Mouse (Mus musculus) heart, adult 2 months (tissue): ENCODE data around the gene Cdk2ap2.

ENCODE experiments used
- CTCF ChIP-seq: fragments of 200-600 bp; IDR thresholded peaks from 2 replicates; pipeline ENCODE4 v1.8.1; 2022; ENCODE audit warnings: antibody characterized with exemption, mild to moderate bottlenecking, moderate library complexity
- EP300 ChIP-seq: fragments of 200-500 bp; IDR thresholded peaks from 2 replicates; pipeline ENCODE4 v1.6.1; 2011; ENCODE audit warnings: low read depth, low read length, control low read depth; ENCODE audit not compliant: insufficient read depth
- POLR2A ChIP-seq: fragments of 200-500 bp; IDR thresholded peaks from 2 replicates; pipeline ENCODE4 v1.6.1; 2011; ENCODE audit warnings: mild to moderate bottlenecking, low read depth, low read length, control low read depth; ENCODE audit not compliant: insufficient read depth

DNA sequence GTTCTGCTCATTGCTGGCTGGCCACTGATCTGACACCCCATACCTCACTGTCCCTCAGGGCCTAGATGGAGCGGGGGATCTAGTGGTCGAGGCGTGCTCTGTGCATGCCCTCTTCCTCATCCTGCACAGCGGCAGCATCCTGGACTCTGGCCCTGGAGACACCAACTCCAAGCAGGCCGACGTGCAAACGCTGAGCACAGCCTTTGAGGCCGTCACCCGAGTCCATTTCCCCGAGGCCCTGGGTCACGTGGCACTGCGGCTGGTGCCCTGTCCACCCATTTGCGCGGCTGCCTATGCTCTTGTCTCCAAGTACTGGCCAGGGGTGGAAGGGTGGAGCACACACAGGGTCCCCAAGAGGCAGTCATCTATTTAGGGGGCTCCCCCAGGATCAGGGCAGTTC lies 9.7 kb downstream of the Cdk2ap2 start:
- no peak for TF ChIP-seq EP300
- no peak for TF ChIP-seq CTCF
- no peak for TF ChIP-seq POLR2A
